Mouse (Mus musculus) left cerebral cortex, adult 8-10 months (tissue): ENCODE results near the gene Cstb. TPM values are rescaled to one million over a fixed set of nuclear protein-coding genes. Genes with fewer than 3 reads are reported as not detected.
"Not testable (repeated sequence)": the region's sequence is repeated elsewhere in the genome, so short reads cannot be mapped to it uniquely, and the experiment has no call there.

Experiments
- DNase-seq, 2 experiments: peaks; one replicate each; pipeline ENCODE4 v3.0.0; 2022; ENCODE audit warnings: low spot score in 2 of 2
- total RNA-seq, 4 experiments: library from RNA; stranded (reverse); gene quantifications; 2 replicates each; pipeline ENCODE4 v1.2.4; 2022

Cstb gene
- total RNA-seq, 4 experiments from 2014 or later: 36.8 to 51.7 (median 40.6) TPM

DNA sequence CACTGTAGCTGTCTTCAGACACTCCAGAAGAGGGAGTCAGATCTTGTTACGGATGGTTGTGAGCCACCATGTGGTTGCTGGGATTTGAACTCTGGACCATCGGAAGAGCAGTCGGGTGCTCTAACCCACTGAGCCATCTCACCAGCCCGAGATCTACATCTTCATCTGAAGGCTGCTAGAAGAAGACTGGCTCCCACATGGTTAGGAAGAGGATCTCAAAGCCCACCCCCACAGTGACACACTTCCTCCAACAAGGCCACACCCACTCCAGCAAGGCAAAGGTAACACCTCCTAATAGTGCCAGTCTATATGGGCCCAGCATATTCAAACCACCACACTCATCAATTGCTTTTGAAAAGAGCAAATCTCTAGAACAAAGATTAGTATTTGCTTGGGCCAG, 10.5 kb upstream of the Cstb start:
- not testable (repeated sequence) for DNase-seq

DNA sequence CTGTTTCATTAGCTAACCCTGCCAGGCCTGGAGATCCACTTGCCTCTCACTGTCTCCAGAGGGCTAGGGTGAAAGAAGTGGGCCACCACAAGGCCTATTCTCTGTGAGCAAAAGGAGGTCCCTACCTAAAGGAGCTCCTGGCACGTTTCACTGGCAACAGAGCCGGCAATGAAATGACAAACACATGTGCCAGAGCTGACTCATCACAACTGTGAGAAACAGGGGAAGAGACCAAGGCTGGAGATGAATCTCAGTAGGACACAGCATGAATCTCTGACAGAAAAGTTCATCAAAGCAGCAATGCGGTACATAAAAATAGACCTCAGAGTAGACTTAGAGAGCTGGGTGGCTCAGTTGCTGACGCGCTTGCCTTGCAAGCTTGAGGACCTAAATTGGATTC, 7.6 kb upstream of the Cstb start:
- no peak for DNase-seq

DNA sequence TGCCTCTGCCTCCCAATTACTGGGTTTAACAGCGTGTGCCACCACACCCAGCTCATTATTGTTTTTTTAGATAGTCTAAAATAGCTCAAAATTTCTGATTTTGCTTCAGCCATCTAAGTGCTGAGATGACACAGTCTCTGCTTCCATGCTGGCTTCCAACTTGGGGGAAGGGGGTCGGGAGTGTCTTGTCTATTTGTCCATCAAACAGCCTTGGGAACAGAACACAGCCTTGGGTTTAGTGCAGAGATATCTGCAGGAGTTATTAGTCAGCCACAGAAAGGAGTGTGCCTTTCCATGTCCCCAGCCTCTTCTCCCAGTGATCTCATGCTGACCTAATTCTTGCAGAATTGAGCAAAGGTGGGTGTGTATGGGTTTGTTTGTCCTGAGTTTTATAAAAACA, 6.7 kb upstream of the Cstb start:
- DNase-seq: no peak

DNA sequence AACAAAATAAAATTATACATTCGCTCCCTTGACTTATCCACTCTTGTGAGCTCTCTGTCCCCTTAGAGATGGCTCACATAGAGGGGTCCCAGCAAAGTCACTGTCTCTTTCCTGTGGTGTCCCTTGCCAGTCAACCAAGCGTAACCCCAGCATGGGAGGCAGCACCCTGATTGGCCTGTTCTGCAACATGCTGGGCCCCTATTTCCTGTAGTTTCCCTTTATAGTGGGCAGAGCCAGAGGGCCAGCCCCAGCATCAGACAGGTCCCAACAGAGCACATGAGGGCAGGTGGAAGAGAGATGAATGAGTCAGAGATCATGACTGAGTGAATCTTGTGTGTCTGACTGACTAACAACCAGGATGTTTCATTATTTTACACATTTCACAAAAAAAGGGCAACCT, 4.5 kb upstream of the Cstb start:
- no peak for DNase-seq

GRCm38 (mm10) chr10:78422614-78423013, 2.9 kb upstream of the Cstb start:
- DNase-seq: no peak

DNA sequence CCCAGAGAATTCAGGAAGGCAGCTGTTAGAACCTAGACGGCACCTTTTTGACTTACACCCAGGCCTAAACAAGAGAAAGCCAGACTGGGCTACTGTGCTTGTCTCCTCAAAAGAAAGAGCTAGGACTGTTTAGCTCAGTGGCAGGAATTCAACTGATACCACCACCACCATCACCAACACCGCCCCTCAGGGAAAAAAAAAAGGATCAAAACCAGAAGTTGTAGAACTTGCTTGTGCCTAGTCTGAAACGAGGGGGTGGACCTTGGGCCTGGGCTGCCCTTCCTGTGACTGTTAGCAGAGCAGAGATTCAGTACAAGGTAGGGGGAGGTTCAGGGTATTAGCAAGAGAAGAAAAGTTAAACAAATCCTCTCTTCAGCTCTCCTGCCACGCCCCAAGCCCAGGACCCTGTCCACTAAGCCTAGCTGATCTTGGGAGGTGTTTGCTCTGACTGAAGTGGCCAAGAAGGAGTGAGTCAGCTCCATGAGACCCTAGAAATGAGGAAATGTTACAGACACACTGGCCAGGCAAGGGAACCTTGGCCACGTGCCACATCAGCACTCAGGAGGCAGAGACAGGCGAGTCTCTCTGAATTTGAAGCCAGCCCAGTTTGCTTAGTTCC, 757 bp downstream of the Cstb start:
- DNase-seq: no peak

- no peak for DNase-seq
Observed at GRCm38 (mm10) chr10:78428070-78428469, 2.6 kb downstream of the Cstb start.

- no peak for DNase-seq
Observed at GRCm38 (mm10) chr10:78429180-78429579, 3.7 kb downstream of the Cstb start.

GRCm38 (mm10) chr10:78429776-78430175, 4.3 kb downstream of the Cstb start:
- DNase-seq: no peak

DNA sequence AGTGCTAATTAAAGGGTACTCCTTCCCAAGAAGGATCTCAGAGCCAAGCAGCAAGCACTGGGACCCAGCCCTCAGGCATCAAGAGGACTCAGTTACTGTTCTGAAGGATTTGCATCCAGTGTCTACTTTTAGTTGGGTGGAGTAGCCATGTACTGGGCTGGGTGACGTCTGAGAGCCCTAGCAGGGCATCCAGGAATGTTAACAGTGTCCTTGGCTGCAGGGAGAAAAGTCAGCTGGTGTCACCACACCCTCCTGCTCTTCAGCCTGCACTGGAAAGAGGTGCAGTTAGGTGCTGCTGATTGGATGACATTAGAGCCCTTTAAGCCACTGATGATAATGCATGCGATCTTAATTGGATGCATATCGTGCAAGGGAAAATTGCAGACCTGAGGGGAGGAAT, 7.4 kb downstream of the Cstb start:
- DNase-seq: no peak

- DNase-seq: peak; percentile 60 to 89
Observed at GRCm38 (mm10) chr10:78438094-78438493, 12.6 kb downstream of the Cstb start.

DNA sequence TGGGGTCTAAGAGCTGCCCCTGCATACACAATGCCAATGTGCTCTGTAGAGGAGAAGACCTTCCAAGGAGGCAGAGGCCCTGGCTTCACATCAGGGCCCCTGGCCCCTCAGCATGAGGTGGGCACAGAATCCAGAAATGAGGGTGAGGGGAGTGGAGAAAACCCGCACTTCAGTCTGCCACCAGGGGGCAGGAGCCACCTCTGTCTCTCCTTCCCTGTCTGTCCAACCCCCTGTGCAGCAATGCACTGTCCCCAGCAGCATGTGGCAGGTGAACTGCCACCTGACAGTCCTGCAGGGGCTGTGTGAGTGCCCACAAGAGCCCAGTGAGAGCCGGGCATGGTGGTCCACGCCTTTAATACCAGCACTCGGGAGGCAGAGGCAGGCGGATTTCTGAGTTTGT, 14.1 kb downstream of the Cstb start:
- no peak for DNase-seq

- no peak for DNase-seq
Observed at GRCm38 (mm10) chr10:78439990-78440389, 14.5 kb downstream of the Cstb start.

GRCm38 (mm10) chr10:78440812-78441211, 15.3 kb downstream of the Cstb start:
- no peak for DNase-seq

GRCm38 (mm10) chr10:78441606-78442005, 16.1 kb downstream of the Cstb start:
- DNase-seq: no peak

DNA sequence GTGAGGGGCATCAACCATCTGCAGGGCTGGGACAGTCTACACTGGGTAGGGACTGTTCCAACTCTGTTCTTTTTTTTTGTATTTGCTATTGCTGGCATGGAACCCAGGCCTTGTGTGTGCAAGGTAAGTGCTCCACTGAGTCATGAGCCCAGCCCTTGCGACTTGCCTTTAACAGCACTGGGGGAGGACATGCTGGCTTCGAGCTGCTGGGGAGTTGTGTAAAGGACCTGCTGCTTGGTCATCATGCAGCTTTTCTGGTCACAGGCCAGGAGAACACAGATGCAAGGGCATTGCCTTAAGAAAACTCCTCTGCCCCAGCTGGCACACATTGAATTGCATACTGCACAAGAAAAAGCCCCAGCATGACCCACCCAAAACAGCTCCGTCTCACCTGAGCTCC, 16.8 kb downstream of the Cstb start:
- no peak for DNase-seq

- DNase-seq: no peak
Observed at GRCm38 (mm10) chr10:78446195-78446594, 20.7 kb downstream of the Cstb start.

- DNase-seq: no peak
Observed at GRCm38 (mm10) chr10:78447396-78447795, 21.9 kb downstream of the Cstb start.

DNA sequence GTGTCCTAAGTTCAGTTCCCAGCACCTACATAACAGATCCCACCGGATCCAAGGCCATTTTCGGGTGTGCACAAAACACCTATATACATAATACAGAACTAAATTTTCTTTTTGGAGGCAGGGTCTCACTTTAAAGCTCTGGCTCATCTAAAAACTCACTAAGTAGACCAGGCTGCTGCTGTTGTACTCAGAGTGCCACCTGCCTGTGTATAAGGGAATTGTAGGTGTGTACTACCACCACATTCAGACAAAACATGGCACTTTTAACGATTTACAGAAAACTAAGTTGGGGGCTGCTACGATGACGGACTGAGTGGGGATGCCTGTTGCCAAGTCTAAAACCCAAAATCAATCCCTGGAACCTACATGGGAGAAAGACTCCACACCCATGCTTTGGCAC, 25.3 kb downstream of the Cstb start:
- DNase-seq: no peak

DNA sequence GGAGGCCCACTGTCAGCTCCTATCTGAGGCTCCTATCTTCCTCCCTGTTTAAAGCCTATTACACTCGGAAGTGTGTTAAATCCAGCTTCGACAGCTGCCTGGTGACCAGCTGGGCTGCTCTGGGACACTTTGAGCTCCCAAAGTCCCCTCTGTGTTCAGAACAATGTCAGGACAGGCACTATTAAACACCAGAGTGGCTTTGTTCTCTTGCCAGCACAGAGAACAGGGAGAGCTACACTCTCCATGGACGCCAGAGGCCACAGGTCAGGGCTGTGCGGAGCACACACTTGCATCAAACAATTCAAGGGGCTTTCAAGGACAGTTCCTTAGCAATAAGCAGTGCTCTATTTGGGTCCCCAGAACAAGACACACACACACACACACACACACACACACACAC, 27.2 kb downstream of the Cstb start:
- DNase-seq: no peak

DNA sequence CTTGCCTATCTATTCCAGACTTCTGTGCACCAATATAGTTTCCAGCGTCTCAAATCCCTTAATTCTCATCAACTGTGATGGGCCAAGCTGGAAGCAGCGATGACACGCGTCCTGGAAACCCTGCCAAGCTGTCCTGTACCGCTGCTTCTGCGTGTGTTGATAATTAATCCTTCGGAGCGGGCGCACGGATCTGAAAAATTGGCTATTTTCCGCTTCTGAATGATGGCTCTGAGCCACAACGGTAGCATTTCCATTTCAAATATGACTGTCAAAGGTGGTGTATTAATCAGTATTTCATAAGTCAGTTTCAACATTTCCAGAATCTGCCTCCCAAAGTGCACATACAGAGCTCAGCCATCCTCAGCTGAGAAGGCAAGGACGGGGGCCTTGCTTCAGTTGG, 31.2 kb downstream of the Cstb start:
- DNase-seq: no peak

DNA sequence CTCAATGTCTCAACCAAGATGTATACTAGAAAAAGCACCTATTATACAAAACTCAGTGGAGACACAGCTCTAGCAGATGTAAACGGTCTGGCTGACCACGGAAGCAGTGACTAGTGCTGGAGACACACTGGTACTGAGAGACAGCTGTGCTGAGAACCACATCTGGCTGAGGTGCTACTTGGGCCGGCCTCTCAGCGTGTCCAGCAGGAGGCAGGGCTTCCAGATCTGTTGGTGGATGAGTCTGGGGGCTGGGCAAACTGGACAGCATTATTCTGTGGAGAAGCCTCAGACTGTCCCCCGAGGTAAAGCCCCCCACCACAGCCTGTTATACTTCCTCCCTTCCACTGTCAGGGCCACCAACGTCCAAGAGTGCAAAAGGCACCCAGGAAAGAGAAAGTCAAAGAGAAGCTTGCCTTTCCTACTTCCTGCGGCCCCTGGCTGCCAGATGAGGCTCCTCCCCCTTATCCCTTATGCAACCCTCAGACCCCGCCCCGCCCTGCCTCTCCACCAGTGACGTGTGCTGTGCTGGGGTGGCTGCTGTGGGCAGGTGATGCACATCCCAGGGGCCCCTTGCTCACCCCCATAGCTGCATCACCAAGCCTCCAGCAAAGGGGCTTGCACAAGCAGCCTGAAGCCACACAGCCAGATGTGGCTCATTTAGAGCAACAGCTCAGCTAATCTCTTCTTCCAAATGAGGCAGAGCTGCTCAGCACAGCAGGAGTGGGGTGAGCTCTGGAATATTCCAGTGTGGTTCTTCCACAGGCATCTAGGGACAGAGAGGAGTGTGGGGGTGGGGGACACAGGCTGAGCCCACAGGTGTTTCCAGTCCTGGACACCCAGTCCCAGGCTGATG, 32.3 kb downstream of the Cstb start:
- peak in 1 of 2 experiments; percentile 37 for DNase-seq
